ENCODE assay signal across 10 mouse cellular contexts in genomic region chr9:21289337-21289671, GRCm38 (mm10). TPM values are rescaled to one million over a fixed set of nuclear protein-coding genes. Genes with fewer than 3 reads are reported as not detected.
DNase-seq lines count a peak whose midpoint lies in the region; ATAC-seq and TF ChIP-seq lines count a peak whose summit lies in the region.
"Had no signal": no experiment of that assay in that cellular context is flagged by ENCODE, and none has a peak within 500 bp of the region (broad histone marks: within the 10 kb centered on the region; RNA-seq: fewer than 3 reads in every experiment).

No protein-coding gene starts in this region.

- DNase-seq in heart, embryonic 10.5 days (ENCODE audit: low spot score), result no peak
- no peak for DNase-seq in heart, postnatal 25 days (ENCODE audit: low spot score)
- DNase-seq in spleen, adult 2 months (ENCODE audit: low read depth in 1 of 2, low spot score in 2 of 2), result no peak
- DNase-seq in spleen, adult 12 weeks (ENCODE audit: low spot score), result no peak
- DNase-seq in limb, embryonic 14.5 days (ENCODE audit: low spot score), result no peak
- DNase-seq in natural killer cell, adult 2 months (ENCODE audit: low spot score in 2 of 2), result no peak
- no peak for DNase-seq in Muller cell, postnatal 12 days (ENCODE audit: inconsistent ontology term)

- H3K27ac ChIP-seq in heart, embryonic 10.5 days, result peak overlapping the region; percentile 92
- peak overlapping the region; percentile 94 for H3K27ac ChIP-seq in spleen, adult 2 months (ENCODE audit: insufficient read depth, low read length)
- H3K27ac ChIP-seq in limb, embryonic 14.5 days (replicated peaks; ENCODE audit: low read depth, low read length), result no peak overlapping the region
- no peak overlapping the region; the same call in 1 of the 2 replicates for H3K27ac ChIP-seq in stomach, embryonic 16.5 days (ENCODE audit: low read length)

- 81% methylated on average over 2 of the region's 2 CpGs for WGBS in heart, embryonic 10.5 days
- 66% methylated on average over 2 of the region's 2 CpGs for WGBS in spleen, adult 2 months
- whole genome bisulfite sequencing in limb, embryonic 14.5 days, result 74% methylated on average over 2 of the region's 2 CpGs
- WGBS in stomach, embryonic 16.5 days, result 86% methylated on average over 2 of the region's 2 CpGs

- no peaks in the 10 kb centered on the region for H3K27me3 ChIP-seq in heart, embryonic 10.5 days (ENCODE audit: insufficient read depth, poor library complexity, severe bottlenecking)
- no peaks in the 10 kb centered on the region for H3K27me3 ChIP-seq in spleen, adult 2 months (ENCODE audit: control insufficient read depth, insufficient read depth, low read length)
- no peaks in the 10 kb centered on the region for H3K27me3 ChIP-seq in limb, embryonic 14.5 days (ENCODE audit: control insufficient read depth, insufficient read depth, low read length)
- no peaks in the 10 kb centered on the region for H3K27me3 ChIP-seq in stomach, embryonic 16.5 days (ENCODE audit: control insufficient read depth, insufficient read depth, low read length)

- H3K4me3 ChIP-seq in heart, embryonic 10.5 days, result peak overlapping the region; percentile 92
- peak overlapping the region; percentile 34 for H3K4me3 ChIP-seq in spleen, adult 2 months (ENCODE audit: extremely low read depth, insufficient read depth, insufficient read length)
- H3K4me3 ChIP-seq in limb, embryonic 14.5 days (replicated peaks; ENCODE audit: low read length), result peak overlapping the region; percentile 77; the same call in 1 of the 2 replicates
- peak overlapping the region; percentile 71 for H3K4me3 ChIP-seq in stomach, embryonic 16.5 days (replicated peaks; ENCODE audit: low read length)

- H3K4me1 ChIP-seq in heart, embryonic 10.5 days, result peaks cover 38% of the 10 kb centered on the region
- H3K4me1 ChIP-seq in spleen, adult 2 months (ENCODE audit: control insufficient read depth, insufficient read depth, insufficient read length), result peaks cover 10% of the 10 kb centered on the region; the same call in 1 of the 2 replicates
- H3K4me1 ChIP-seq in limb, embryonic 14.5 days (ENCODE audit: control insufficient read depth, insufficient read depth, low read length), result peaks cover 29% of the 10 kb centered on the region
- H3K4me1 ChIP-seq in stomach, embryonic 16.5 days (ENCODE audit: control insufficient read depth, insufficient read depth, low read length), result peaks cover 27% of the 10 kb centered on the region

- H3K9me3 ChIP-seq in heart, embryonic 10.5 days, result no peaks in the 10 kb centered on the region
- H3K9me3 ChIP-seq in limb, embryonic 14.5 days (ENCODE audit: control insufficient read depth, low read length), result no peaks in the 10 kb centered on the region
- H3K9me3 ChIP-seq in stomach, embryonic 16.5 days (replicated peaks; ENCODE audit: control insufficient read depth, low read length), result no peaks in the 10 kb centered on the region

- intact Hi-C loops in heart, postnatal 25 days (cut with DNase I), result no loop called here

- peak overlapping the region; percentile 70; the same call in 1 of the 2 replicates for H3K4me2 ChIP-seq in limb, embryonic 14.5 days (replicated peaks; ENCODE audit: low read depth, low read length, severe bottlenecking)
- peak overlapping the region; percentile 73 for H3K4me2 ChIP-seq in stomach, embryonic 16.5 days (ENCODE audit: low read depth, low read length)

- ATAC-seq in limb, embryonic 14.5 days (ENCODE audit: low FRiP score, low read depth), result no peak
- no peak for ATAC-seq in stomach, embryonic 16.5 days (ENCODE audit: insufficient read depth, low FRiP score)

- no peak for TF ChIP-seq CTCF in spleen, adult 2 months (IDR thresholded peaks at IDR 0.05; ENCODE audit: extremely low read depth, insufficient read depth, insufficient read length, insufficient replicate concordance)

- TF ChIP-seq POLR2A in spleen, adult 2 months (IDR thresholded peaks at IDR 0.05; ENCODE audit: low read depth, low read length), result no peak
- TF ChIP-seq POLR2A in limb, embryonic 14.5 days (IDR thresholded peaks at IDR 0.05; ENCODE audit: borderline replicate concordance, extremely low read depth, insufficient read depth, insufficient read length), result no peak

- peaks cover 26% of the 10 kb centered on the region for H3K36me3 ChIP-seq in heart, embryonic 10.5 days
- peaks cover 10% of the 10 kb centered on the region for H3K36me3 ChIP-seq in spleen, adult 2 months (ENCODE audit: control insufficient read depth, insufficient read depth, low read length)
- H3K36me3 ChIP-seq in limb, embryonic 14.5 days (ENCODE audit: control insufficient read depth, insufficient read depth, low read length), result peaks cover 14% of the 10 kb centered on the region; the same call in 1 of the 2 replicates
- no peaks in the 10 kb centered on the region for H3K36me3 ChIP-seq in stomach, embryonic 16.5 days (ENCODE audit: control insufficient read depth, insufficient read depth, low read length)

- no peak overlapping the region for H3K9ac ChIP-seq in limb, embryonic 14.5 days (ENCODE audit: low read depth, low read length, severe bottlenecking)
- no peak overlapping the region; the same call in 1 of the 2 replicates for H3K9ac ChIP-seq in stomach, embryonic 16.5 days (ENCODE audit: low read length)

RNA-seq across cellular contexts. Expression of gene Kri1, which starts 1.5 kb away (rescaled TPM):
- 14.5 and 21.3 TPM in 2 replicates for polyA plus RNA-seq in heart, embryonic 10.5 days (2016; fragmentation: Nextera tagmentation; extraction: Ambion mirVana)
- 10 to 100 TPM; 15.9 to 17.4 TPM for total RNA-seq in heart, postnatal 25 days (2021)
- polyA plus RNA-seq in spleen, adult 2 months (2012; rRNA removed), result 40.8 and 43.1 TPM in 2 replicates
- polyA plus RNA-seq in limb, embryonic 14.5 days (2012; rRNA removed), result 30.0 and 43.2 TPM in 2 replicates
- polyA plus RNA-seq in limb, embryonic 14.5 days (2014; fragmentation: Nextera tagmentation; extraction: Ambion mirVana), result 13.7 and 14.5 TPM in 2 replicates
- 15.2 and 18.2 TPM in 2 replicates for polyA plus RNA-seq in stomach, embryonic 16.5 days (2015; fragmentation: Nextera tagmentation; extraction: Ambion mirVana)

RNA-seq across cellular contexts. Expression of gene Cdkn2d, which starts 1.9 kb away (rescaled TPM):
- polyA plus RNA-seq in heart, embryonic 10.5 days (2016; fragmentation: Nextera tagmentation; extraction: Ambion mirVana), result 69.0 and 93.4 TPM in 2 replicates
- total RNA-seq in heart, postnatal 25 days (2021), result 10 to 100 TPM; 15.1 to 16.8 TPM
- 87.4 and 115 TPM in 2 replicates for polyA plus RNA-seq in spleen, adult 2 months (2012; rRNA removed)
- polyA plus RNA-seq in limb, embryonic 14.5 days (2012; rRNA removed), result 43.2 and 48.1 TPM in 2 replicates
- polyA plus RNA-seq in limb, embryonic 14.5 days (2014; fragmentation: Nextera tagmentation; extraction: Ambion mirVana), result 51.1 and 56.0 TPM in 2 replicates
- polyA plus RNA-seq in stomach, embryonic 16.5 days (2015; fragmentation: Nextera tagmentation; extraction: Ambion mirVana), result 47.4 and 51.5 TPM in 2 replicates

RNA-seq across cellular contexts. Expression of gene Ap1m2, which starts 22.8 kb away (rescaled TPM):
- polyA plus RNA-seq in heart, embryonic 10.5 days (2016; fragmentation: Nextera tagmentation; extraction: Ambion mirVana), result 2.0 and 6.1 TPM in 2 replicates
- not detected for total RNA-seq in heart, postnatal 25 days (2021)
- 2.0 and 2.5 TPM in 2 replicates for polyA plus RNA-seq in spleen, adult 2 months (2012; rRNA removed)
- polyA plus RNA-seq in limb, embryonic 14.5 days (2012; rRNA removed), result 12.8 and 16.3 TPM in 2 replicates
- polyA plus RNA-seq in limb, embryonic 14.5 days (2014; fragmentation: Nextera tagmentation; extraction: Ambion mirVana), result 23.0 and 29.3 TPM in 2 replicates
- 77.7 and 86.3 TPM in 2 replicates for polyA plus RNA-seq in stomach, embryonic 16.5 days (2015; fragmentation: Nextera tagmentation; extraction: Ambion mirVana)
- total RNA-seq: adrenal gland, adult 18-20 months had no signal
- polyA plus RNA-seq: C2C12 had no signal

RNA-seq across cellular contexts. Expression of gene Atg4d, which starts 24.2 kb away (rescaled TPM):
- polyA plus RNA-seq in heart, embryonic 10.5 days (2016; fragmentation: Nextera tagmentation; extraction: Ambion mirVana), result 50.6 and 57.9 TPM in 2 replicates
- 10 to 100 TPM; 94.7 to 96.1 TPM for total RNA-seq in heart, postnatal 25 days (2021)
- 44.8 and 48.4 TPM in 2 replicates for polyA plus RNA-seq in spleen, adult 2 months (2012; rRNA removed)
- polyA plus RNA-seq in limb, embryonic 14.5 days (2012; rRNA removed), result 26.9 and 29.0 TPM in 2 replicates
- 31.6 and 35.8 TPM in 2 replicates for polyA plus RNA-seq in limb, embryonic 14.5 days (2014; fragmentation: Nextera tagmentation; extraction: Ambion mirVana)
- 53.3 and 55.7 TPM in 2 replicates for polyA plus RNA-seq in stomach, embryonic 16.5 days (2015; fragmentation: Nextera tagmentation; extraction: Ambion mirVana)

RNA-seq across cellular contexts. Expression of gene Slc44a2, which starts 31.2 kb away (rescaled TPM):
- 69.2 and 70.4 TPM in 2 replicates for polyA plus RNA-seq in heart, embryonic 10.5 days (2016; fragmentation: Nextera tagmentation; extraction: Ambion mirVana)
- total RNA-seq in heart, postnatal 25 days (2021), result 100 to 1,000 TPM in 1 of 2 experiments, 10 to 100 TPM in 1; 99.2 to 113 TPM
- polyA plus RNA-seq in spleen, adult 2 months (2012; rRNA removed), result 166 and 184 TPM in 2 replicates
- 127 and 159 TPM in 2 replicates for polyA plus RNA-seq in limb, embryonic 14.5 days (2012; rRNA removed)
- 121 and 129 TPM in 2 replicates for polyA plus RNA-seq in limb, embryonic 14.5 days (2014; fragmentation: Nextera tagmentation; extraction: Ambion mirVana)
- polyA plus RNA-seq in stomach, embryonic 16.5 days (2015; fragmentation: Nextera tagmentation; extraction: Ambion mirVana), result 116 and 130 TPM in 2 replicates

Comparison
In these comparisons a context has a peak if more than half of its experiments do, and no peak if none do; other contexts are left out.
1. H3K27ac ChIP-seq: peak in heart, embryonic 10.5 days (single experiment) and spleen, adult 2 months (single experiment); none in limb, embryonic 14.5 days (single experiment) and stomach, embryonic 16.5 days (single experiment).
2. H3K4me3 ChIP-seq: peak in every context shown above with its lines; median percentile 92 in heart, embryonic 10.5 days; 77 in limb, embryonic 14.5 days; 71 in stomach, embryonic 16.5 days; 34 in spleen, adult 2 months.